Mouse (Mus musculus) embryonic facial prominence, embryonic 13.5 days (tissue): ENCODE data around the gene Pced1b. TPM values are rescaled to one million over a fixed set of nuclear protein-coding genes. Genes with fewer than 3 reads are reported as not detected.

Experiments used
- ATAC-seq: fragments of 200-750 bp; cut with Nextera tagmentation; 2 replicates; pipeline ENCODE4 v1.8.0; 2017; ENCODE audit warnings: low read depth; ENCODE audit not compliant: insufficient number of reproducible peaks, insufficient read depth, low FRiP score, low TSS enrichment
- H3K27ac ChIP-seq: fragments of 300-500 bp; sonication (generic); 2 replicates; pipeline ENCODE4 v1.5.1; 2015; ENCODE audit warnings: moderate library complexity, mild to moderate bottlenecking, inconsistent platforms
- H3K27me3 ChIP-seq: fragments of 300-500 bp; sonication (generic); 2 replicates; pipeline ENCODE4 v1.6.1; 2015; ENCODE audit warnings: mild to moderate bottlenecking, inconsistent platforms
- H3K36me3 ChIP-seq: fragments of 300-500 bp; sonication (generic); 2 replicates; pipeline ENCODE4 v1.6.1; 2015; ENCODE audit warnings: mild to moderate bottlenecking, inconsistent platforms
- H3K4me1 ChIP-seq: fragments of 300-500 bp; sonication (generic); 2 replicates; pipeline ENCODE4 v1.6.1; 2015; ENCODE audit warnings: inconsistent platforms
- H3K4me2 ChIP-seq: fragments of 300-500 bp; sonication (generic); 2 replicates; pipeline ENCODE4 v1.6.1; 2015; ENCODE audit warnings: moderate library complexity, mild to moderate bottlenecking, inconsistent platforms
- H3K4me3 ChIP-seq: fragments of 300-500 bp; sonication (generic); 2 replicates; pipeline ENCODE4 v1.5.1; 2015; ENCODE audit warnings: mild to moderate bottlenecking, inconsistent platforms
- H3K9ac ChIP-seq: fragments of 300-500 bp; sonication (generic); 2 replicates; pipeline ENCODE4 v1.6.1; 2015; ENCODE audit warnings: mild to moderate bottlenecking, inconsistent platforms
- H3K9me3 ChIP-seq: fragments of 300-500 bp; sonication (generic); 2 replicates; pipeline ENCODE4 v1.6.1; 2016; ENCODE audit warnings: inconsistent platforms
- WGBS: fragments of 180-500 bp; shearing (Covaris S2); methylation state at CpG from one replicate; pipeline ENCODE4 v1.1.7; 2015; ENCODE audit warnings: mixed read lengths; 5-methylcytosine and 5-hydroxymethylcytosine counted together
- polyA plus RNA-seq: library from polyadenylated mRNA; unstranded; fragments of >200 nt; fragmentation: Nextera tagmentation; extraction: Ambion mirVana; gene quantifications from 2 replicates; pipeline ENCODE4 v1.2.1, GENCODE M21; 2015

Pced1b gene
- polyA plus RNA-seq, 1 experiment from 2014 or later: 3.3 TPM

DNA sequence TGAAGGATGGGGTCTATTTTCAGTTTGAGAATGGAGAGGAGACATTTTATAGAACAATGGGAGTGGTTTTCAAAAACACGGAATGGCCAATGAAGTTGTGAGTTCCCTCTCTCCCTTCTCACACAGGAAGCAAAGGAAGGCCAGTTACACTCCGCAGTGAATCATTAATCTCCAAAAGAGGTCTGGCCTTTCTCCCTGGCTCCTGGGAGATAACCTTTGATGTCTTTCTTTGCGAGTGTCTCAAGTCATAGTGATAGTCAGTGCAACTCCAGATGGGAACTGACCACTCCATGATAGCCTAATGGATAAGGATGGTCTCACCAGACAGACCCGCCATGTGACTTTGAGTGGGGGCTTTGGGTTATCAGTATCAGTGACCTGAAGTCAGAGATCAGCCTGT, 185.3 kb downstream of the Pced1b start:
- no peak for ATAC-seq
- Histone ChIP-seq H3K4me2 (no peak overlapping the region), H3K9ac (no peak overlapping the region), H3K27me3 (no peaks in the 10 kb centered on the region), H3K4me1 (no peaks in the 10 kb centered on the region), H3K9me3 (no peaks in the 10 kb centered on the region), H3K36me3 (no peaks in the 10 kb centered on the region), H3K27ac (no peak overlapping the region), H3K4me3 (no peak overlapping the region)
- 84% methylated on average over 4 of the region's 4 CpGs for WGBS

Other genes starting within 250 kb of the Pced1b start
- 46.9 and 47.8 TPM in 2 replicates for gene Slc38a4, start 191.2 kb upstream of the Pced1b start, polyA plus RNA-seq
- gene Amigo2, start 180 bp downstream of the Pced1b start, polyA plus RNA-seq: 6.6 and 6.9 TPM in 2 replicates